Mouse (Mus musculus) ovary, postnatal 14 days (tissue): ENCODE results near the gene Kcne4.
A peak's percentile ranks its signal among the peaks of the same experiment; 100 is the strongest.
"Not testable (repeated sequence)": the region's sequence is repeated elsewhere in the genome, so short reads cannot be mapped to it uniquely, and the experiment has no call there.

ENCODE experiments used
- DNase-seq: peaks from one replicate; pipeline ENCODE4 v3.0.0; 2022; ENCODE audit warnings: low spot score

The Kcne4 gene

DNA sequence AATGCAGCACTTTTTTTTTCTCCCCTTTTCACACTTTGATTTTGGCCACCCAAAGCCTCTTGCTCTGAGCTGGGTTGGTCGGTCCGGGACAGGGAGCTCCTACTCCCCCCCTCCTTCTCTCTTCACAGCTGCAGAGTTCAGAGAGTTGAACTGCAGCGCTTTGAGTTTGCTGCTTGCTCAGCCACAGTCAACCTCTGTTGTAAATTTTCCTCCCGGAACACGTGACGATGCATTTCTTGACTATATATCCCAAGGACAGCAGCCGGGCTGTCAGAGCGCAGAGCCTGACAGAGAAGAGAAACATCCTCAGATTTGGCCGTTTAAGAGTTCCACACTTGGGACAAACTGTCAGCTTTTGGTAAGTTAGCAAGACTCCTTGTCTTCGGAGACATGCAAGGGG lies at the start of gene Kcne4:
TSS of gene Kcne4 (plus strand) at position 120 of the 400 bp plus-strand sequence.
- DNase-seq = no peak

DNA sequence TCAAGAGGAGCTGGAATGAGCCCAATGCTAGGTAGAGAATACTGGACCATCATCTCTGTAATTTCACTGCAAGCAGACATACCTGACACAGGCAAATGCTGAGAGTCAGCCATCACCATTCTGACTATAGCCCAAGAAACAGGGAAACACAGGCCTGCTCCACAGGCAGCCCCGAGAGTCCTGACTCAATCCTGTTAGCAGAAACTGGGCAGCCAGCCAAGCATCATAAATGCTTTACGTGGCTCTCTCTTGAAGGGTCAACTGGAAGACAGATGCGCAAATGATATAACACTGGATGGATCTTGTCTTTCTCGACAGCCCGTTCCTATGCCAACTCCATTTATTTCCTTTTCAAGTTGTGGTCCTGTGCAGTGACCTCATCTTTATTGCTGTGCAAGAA lies 34.7 kb upstream of the Kcne4 start:
- peak; percentile 11 for DNase-seq

DNA sequence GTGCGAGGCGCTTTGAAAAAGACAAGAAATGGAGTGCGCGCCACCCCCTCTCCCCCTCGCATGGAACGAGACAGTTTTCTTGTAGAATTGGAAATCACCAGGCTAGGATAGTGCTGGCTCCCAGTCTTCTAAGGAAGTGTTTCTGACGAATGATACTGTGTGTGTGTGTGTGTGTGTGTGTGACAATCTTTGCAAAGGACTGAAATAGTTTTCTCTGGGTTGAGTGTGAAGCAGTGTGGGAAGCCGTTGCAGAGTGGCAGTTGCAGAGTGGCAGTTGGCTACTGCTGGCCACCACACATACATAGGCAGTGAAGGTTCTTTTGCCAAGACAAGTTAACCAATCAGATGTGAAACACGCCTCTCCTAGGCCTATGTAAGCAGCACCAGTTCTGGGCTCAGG lies 31.6 kb upstream of the Kcne4 start:
- DNase-seq = not testable (repeated sequence)

DNA sequence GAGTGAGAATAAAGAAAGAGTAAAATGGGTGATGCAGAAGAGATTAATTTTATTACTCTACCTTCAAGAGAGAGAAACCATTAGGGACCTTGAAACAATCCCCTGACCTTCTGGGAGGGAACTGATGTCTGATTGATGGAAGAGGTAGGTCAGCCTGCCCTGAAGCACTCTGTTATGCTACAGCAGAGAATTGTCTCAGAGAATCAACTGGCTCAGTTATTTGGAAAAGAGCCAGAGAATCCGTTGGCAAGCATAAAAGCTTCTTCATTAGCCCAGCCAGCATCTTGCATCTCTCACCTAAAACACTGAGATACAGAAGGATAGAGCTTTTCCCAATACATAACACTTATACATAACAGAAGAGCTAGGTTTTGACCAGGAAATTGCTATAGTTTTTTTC lies 26.8 kb upstream of the Kcne4 start:
- no peak for DNase-seq

DNA sequence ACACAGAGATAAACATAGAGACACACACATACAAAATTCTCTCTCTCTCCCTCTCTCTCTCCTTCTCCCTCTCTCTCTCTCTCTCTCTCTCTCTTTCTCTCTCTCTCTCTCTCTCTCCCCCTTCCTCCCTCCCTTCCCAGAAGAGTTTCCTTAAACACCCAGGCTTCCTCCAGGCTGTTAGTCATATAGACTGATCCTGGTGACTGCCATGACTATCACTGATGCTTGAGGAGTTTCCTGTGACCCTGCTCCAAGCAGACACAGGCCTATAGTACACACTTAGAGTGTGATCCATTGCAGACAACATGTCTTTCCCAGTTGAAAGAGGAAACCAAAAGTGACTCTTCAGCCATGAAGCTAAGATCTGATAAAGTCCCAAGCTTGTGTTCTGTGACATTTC lies 9.1 kb upstream of the Kcne4 start:
- no peak for DNase-seq

DNA sequence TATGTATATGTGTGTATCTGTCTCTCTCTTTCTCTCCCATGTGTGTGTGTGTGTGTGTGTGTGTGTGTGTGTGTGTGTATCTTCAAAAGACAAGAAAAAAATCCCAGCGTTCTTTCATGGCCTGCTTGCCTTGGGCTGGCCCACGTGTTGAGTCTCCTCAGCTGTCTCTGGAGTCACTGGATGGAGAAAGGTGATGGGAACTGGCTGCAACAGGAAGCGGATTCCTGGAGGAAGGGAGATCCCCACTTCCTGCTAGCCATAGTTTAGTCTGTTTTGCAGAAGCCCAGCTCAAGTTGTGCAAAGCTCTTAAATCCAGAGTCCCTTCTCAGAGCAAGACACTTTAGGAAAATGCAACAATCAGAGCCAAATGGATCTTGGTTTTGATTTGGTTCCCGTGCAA lies 6.7 kb upstream of the Kcne4 start:
- no peak for DNase-seq

DNA sequence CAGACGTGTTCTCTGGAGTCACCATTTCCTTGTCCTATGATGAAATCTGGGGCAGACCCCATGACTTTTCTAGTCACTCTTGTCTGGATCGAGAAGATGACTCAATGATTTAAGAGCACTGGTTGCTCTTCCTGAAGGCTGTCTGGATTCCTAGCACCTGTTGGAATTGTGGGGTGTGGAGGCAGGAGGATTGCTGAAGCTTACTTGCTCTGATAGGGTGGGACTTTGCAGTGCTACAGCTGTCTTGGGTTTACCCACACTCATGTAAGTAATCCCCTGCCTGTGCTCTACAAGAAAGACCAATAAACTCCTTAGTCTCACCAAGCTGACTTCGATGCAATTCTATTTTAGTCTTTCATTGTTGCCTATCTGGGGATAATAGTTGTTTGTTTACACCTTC lies 5.7 kb upstream of the Kcne4 start:
- DNase-seq = no peak

DNA sequence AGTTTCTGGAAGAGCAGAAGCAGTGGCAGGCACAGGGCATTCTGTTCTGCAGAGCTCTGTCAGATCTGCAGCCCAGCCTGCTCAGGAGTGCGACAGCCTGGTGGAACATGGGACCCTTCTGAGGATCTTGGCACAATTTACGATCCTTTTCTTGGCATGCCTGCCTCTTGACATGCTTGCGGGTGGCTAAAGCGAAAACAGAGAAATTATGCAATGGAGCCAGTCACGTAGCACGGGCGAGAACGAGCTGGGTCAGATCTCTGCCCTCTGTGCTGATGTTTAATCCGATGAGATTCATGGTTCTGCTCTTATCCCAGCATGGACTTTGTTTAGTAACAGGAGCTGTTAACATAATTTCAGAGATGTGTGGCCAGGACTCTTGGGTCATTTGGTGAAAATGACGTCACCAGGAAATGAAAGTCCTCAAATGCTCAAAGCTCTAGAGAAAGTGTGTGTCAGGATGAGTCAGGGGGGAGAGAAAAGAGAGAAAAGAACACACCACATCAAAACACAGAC lies 4.5 kb upstream of the Kcne4 start:
- no peak for DNase-seq

DNA sequence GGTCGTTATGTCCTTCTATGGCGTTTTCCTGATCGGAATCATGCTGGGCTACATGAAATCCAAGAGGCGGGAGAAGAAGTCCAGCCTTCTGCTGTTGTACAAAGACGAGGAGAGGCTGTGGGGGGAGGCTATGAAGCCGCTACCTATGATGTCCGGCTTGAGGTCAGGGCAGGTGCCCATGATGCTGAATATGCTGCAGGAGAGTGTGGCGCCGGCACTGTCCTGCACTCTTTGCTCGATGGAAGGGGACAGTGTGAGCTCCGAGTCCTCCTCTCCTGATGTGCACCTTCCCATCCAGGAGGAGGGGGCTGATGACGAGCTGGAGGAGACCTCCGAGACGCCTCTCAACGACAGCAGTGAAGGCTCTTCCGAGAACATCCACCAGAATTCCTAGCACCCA lies 1.2 kb downstream of the Kcne4 start:
- no peak for DNase-seq

DNA sequence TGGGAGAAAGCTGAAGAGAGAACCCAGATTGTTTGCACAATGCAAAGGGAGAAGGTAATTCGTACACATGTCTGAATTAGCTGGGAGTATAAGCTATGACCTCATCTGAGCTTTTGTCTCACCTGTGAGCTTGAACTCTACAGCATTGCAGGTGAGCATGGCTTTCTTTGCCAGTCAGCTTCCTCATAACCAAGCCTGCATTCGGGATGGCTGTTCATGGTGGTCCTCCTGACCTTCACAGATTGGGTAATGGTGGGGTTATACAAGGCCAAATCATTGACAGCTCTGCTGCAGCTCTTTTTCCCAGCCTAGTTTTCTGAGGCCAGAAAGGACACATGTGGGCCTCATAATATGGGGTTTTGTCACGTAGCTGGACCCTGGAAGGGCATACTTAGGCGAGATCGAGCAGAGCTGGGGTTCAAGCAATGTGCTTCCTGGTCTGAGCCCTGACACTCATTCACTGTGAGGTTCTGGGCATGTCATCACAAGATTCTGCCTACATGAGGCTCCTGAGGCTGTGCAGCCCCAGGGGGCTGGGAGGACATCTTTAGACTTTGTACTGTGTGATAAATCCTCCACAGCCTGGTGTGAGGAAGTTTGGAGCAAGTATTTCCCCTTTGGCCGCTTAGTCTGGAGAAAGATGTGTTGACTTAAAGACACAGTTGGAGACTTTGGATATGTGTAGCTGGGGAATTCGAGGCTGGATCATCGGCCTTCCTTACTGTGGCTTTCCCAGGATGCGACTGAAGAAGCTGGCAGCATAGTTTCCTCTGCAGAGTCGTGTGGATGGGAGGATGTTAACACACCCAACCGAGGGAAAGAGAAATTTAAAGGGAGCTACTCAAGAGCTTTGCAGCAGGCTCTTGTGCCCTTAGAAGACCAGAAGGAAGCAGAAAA lies 2.3 kb downstream of the Kcne4 start:
- DNase-seq = no peak

DNA sequence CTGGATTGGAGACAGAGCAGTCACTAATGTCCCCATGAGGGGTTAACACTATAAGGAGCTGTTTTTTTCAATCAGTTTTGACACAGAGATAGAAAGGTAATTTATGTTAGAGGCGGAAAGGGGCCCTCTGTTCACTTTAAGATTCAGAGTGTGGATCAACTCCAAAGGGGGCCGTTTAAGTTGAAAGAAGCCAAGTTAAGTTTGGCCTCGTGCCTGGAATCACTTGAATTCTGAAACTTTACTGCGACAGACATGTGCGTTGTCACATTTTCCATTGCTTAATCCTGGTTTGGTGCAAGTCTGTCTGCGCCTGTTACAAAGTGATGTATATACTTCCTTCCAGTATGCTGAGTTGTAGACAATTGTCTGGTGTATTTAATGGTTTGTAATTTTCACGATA lies 3.0 kb downstream of the Kcne4 start:
- peak; percentile 56 for DNase-seq

DNA sequence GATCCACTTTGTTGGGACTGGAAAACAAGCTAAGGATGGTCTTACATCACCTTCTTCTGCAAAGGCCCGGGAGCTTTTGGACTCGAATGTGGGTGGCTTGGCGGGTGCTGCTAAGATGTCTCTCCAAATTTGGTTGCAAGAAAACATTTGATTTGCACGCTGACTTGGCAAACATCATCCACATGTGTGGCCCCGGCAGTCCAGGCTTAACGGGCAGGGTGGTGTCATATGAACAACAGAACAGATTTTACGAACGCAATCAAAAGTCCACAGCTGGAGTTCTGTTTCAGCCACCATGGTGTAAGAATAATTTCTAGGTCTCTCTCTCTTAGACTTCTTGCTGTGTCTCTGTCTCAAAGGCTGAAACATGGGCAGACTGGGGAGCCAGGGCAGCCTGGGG lies 3.6 kb downstream of the Kcne4 start:
- DNase-seq = peak; percentile 36

DNA sequence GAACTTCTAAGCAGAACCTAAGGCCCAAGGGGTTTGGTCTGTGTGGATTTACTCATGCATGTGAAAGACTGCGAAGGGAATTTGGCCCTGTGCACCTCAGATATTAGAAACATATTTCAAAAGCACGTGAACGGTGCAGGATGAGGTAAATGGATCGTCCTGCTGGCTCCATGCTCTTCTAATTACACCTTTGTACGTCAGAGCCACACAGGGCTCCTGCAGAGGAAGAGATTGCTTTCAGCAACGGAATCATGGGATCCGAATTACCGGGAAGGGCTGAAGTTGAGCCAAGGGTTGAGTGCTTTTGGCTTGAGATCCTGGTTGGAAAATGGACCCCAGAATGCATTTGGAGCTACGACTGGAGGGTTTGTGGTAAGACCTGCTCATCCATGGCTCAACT lies 4.6 kb downstream of the Kcne4 start:
- no peak for DNase-seq

DNA sequence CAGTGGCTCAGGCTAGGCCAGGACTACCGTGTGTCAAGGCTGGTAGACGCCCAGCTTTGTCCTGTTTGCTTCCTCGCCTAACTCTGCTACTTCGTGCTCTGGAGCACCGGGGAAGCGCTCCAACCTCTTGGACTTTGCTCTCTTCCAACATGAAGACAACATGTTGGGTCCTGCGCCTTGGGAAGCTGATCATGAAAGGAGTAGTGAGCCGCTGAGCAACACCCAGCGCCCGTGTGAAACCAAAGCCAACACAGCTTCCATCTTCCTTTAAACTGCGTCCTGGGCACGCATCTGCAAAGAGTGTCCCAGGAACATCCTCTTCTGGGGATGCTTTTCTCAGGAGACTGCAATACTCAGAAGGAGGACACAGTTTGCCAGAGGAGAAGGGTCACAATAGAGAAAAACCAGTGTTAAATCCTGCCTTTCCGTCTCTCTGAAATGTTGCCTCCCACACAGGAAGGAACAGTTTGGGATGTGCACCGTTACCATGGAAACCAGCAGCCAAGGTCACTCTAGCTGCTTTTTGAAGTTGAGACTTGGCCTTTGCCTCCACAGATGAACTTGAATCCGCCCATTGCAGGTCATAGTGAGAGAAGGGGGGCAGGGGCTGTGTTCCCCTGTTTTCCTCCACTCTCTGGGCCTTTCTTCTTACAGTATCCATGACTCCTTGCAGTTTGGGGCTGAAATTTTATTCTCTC lies 5.3 kb downstream of the Kcne4 start:
- no peak for DNase-seq

DNA sequence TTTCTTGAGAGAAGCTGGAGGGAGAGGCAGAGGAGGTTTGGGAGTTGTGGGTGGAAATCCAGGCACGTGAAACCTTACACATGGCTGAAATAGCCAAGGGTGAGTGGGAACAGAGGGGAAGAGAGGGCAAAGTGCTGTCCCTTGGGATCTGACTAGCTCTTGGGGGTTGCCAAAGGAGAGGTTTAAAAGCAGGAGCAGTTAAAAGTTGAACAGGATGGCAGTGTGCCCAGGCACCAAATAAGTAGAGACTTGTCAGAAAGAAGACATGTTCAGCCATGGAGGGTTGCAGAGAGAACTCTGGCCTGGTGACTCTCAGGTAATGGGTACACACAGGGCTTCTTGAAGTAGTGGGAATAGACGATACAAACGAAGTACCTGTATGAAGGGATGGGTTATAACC lies 8.7 kb downstream of the Kcne4 start:
- DNase-seq = no peak

DNA sequence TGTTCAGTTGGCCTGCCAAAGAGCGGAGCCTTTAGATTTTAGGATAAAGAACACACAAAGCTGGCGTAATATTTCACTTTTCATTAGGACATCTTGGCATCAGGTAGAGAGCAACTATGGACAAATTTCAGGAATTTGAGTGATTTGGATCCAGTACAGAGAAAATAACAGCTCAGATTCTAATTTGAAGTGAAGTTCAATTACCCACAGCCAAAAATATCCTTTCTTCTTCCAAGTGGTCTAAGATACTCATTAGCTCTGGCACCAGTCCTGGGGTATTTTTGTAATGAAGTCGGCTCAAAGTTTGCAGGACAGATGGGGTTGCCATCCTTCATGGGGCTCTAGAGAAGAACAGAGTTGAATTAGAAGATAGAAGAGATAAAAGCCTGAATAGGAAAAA lies 21.9 kb downstream of the Kcne4 start:
- DNase-seq = no peak

DNA sequence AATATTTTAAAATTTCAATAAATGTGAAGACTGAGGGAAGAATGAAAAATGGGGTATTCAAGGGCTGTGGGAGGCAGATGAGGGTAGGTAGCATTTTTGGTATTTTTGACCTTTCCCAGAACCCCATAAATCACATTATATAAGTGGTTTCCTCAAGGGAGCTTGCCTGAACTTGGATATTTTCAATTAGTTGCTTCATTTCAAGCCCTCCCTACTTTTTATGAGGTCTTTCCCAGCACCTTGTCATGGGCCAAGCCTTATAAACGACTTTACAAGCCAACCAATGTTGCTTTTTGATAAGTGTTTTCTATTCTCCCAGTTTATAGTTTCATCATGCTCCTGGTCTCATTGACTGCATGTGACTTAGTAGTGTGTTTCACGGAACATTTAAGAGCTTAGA lies 24.2 kb downstream of the Kcne4 start:
- no peak for DNase-seq

DNA sequence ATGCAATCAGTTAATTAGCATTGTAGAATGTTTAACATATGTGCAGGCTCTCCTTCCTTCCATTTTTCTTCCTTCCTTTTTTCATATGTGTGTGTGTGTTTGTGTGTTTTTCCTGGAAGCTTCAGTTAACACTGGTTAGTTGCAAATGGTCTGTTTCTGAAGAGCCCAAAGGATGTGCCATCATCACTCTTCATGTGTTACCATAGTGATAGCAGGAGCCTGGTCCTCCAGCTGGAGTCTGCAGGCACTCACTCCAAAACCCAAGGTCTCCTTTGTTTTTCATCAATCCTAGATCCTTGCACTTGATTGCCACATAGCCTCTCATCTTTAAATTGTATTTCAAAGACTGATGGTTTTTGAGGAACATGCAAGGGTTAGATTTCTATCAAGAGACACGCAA lies 29.1 kb downstream of the Kcne4 start:
- no peak for DNase-seq

DNA sequence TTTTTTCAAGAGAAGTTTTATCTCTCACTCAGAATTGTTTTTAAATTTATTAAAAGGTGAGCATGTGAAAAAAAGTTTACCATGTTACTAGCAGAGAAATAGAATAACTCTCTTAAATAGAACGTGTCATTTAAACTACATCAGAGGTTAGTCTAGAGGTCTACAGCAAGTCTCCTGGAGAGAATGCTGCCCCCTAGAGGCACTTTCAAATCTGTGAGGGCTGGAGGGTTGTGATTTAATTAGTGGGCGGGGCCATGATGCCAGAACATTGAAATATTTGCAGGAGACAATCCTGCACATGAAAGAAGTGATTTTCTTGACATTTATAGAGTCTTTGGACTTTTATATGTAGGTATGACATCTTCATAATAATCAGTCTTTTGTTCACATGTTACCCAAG lies 29.9 kb downstream of the Kcne4 start:
- no peak for DNase-seq

DNA sequence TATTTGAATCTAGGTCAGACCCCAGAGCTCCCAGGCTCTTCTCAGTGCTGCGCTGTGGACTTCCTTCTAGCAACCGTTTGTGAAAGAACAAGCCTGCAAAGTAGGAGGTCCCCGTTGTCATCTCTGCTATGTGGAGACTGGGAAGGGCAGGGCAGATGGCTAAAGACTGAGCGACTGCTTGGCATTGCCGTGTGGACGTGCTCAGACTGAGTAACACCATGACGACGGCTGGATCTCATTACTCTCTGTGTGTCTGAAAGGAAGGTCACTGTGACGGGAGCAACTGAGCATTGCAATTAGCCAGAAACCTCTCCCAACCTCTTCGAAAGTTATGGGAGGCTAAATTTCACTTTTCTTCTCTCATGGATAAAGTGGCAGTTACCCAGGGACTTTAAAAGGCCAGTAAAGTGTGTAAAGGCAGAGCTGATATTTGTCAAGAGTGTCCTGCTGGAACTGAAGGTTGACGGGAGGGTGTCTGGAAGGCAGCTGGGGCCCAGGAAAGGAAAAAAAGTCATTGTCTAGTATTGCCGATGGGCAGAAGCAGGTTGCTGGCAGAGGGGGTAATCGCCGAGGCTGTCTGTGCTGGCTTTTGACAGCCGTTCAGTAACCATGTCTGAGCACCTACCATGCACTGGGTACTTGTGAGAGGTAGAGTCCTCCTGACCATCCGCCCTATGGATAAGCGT lies 36.0 kb downstream of the Kcne4 start:
- DNase-seq = no peak

DNA sequence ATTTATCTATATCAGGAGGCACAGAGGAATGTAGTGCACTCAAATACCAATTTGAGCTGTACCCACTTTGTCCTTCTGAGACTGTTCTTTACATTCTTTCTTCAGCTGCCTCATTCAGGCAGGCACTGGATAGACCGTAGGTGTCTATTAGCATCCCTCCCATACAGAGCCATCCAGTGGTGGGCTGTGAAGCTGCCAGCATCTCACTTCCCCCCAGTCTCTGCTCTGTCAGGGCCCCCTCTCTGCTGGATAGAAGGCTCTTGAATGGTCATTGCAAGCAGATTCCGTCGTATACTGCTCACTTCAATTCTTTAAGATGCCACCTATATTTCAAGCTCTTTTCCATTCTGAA lies 36.5 kb downstream of the Kcne4 start:
- no peak for DNase-seq

DNA sequence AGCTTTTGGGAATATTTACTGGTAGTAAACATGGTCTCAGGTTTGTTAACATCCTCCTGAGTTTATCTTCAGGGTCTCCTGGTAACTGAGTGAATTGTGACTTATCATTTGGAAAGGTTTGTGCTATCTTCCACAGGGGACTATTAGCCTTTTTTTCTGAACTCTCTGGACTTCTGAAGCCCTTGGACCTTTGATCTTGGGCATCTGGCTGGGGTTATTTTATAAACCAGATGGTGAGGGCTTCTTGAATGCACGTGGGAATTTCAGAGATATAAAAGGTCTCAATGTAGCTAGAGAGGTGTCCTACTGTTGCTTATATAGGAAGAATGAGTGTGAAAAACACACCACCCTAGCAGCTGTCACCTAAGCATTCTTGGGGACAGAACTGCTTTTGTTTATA lies 37.7 kb downstream of the Kcne4 start:
- DNase-seq = no peak

DNA sequence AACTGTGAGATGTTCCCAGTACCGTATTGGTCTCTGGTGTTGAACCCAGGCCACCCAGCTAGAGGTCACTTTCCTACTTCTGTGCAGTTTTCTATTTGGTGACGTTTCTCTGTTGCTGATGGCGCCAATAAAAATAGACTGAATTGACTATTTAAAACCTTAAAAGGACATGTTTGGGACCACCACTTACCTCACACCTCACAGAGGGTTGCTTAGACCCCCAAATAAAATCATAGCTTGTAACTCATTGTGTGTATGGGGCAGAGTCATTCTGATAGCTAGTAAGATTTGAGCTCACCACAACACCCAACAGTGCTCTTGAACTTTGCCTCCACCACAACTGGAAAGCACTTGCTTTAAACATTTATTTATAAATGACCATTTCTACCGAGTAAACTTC lies 43.0 kb downstream of the Kcne4 start:
- DNase-seq = no peak
